Mouse (Mus musculus): Measurements from ENCODE around the gene C2cd2l.

GRCm38 (mm10) chr9:44342605-44343004 is 22.5 kb upstream of the C2cd2l start:
- TF ChIP-seq CTCF (IDR thresholded peaks at IDR 0.05; ENCODE audit: low read depth, low read length) (no peak), POLR2A (IDR thresholded peaks at IDR 0.05; ENCODE audit: insufficient read depth, low read length) (no peak)
